Mouse (Mus musculus): ENCODE data around the gene BC049352. TPM values are rescaled to one million over a fixed set of nuclear protein-coding genes. Genes with fewer than 3 reads are reported as not detected.
A peak's percentile ranks its signal among the peaks of the same experiment; 100 is the strongest.

BC049352 gene
- total RNA-seq, 2 experiments from 2014 or later = not detected

GRCm38 (mm10) chr9:45280059-45280458 lies 98.3 kb downstream of the BC049352 start:
- no peak for ATAC-seq (replicated peaks; ENCODE audit: low FRiP score, poor library complexity, severe bottlenecking)

GRCm38 (mm10) chr9:45280891-45281290 lies 99.1 kb downstream of the BC049352 start:
- no peak for ATAC-seq (replicated peaks; ENCODE audit: low FRiP score, poor library complexity, severe bottlenecking)

- ATAC-seq (replicated peaks; ENCODE audit: low FRiP score, poor library complexity, severe bottlenecking) = no peak
These were observed 100.7 kb downstream of the BC049352 start for GRCm38 (mm10) chr9:45282466-45282865.

- ATAC-seq (replicated peaks; ENCODE audit: low FRiP score, poor library complexity, severe bottlenecking) = no peak
These were observed 109.8 kb downstream of the BC049352 start for GRCm38 (mm10) chr9:45291481-45292168.

GRCm38 (mm10) chr9:45294210-45295011 lies 112.6 kb downstream of the BC049352 start:
- no peak for ATAC-seq (replicated peaks; ENCODE audit: low FRiP score, poor library complexity, severe bottlenecking)

GRCm38 (mm10) chr9:45299231-45300006 lies 117.6 kb downstream of the BC049352 start:
- peak; percentile 68; the same call in 1 of the 2 replicates for ATAC-seq (replicated peaks; ENCODE audit: low FRiP score, poor library complexity, severe bottlenecking)

Other genes with a start within 250 kb of the BC049352 start
- 41.1 and 41.8 TPM in 2 replicates for gene Ube4a, start 216.4 kb upstream of the BC049352 start, total RNA-seq (2015; ENCODE audit: low replicate concordance)
- 33.1 and 35.5 TPM in 2 replicates for gene Ube4a, start 216.4 kb upstream of the BC049352 start, total RNA-seq (2017; ENCODE audit: low replicate concordance)
- gene Cd3g, start 201.6 kb upstream of the BC049352 start, total RNA-seq (2015; ENCODE audit: low replicate concordance) = 6.3 and 14.1 TPM in 2 replicates
- 15.0 and 15.1 TPM in 2 replicates for gene Cd3g, start 201.6 kb upstream of the BC049352 start, total RNA-seq (2017; ENCODE audit: low replicate concordance)
- 2.5 and 2.9 TPM in 2 replicates for gene Cd3d, start 200.2 kb upstream of the BC049352 start, total RNA-seq (2015; ENCODE audit: low replicate concordance)
- 5.8 TPM in 1 of 2 replicates, not detected in the other for gene Cd3d, start 200.2 kb upstream of the BC049352 start, total RNA-seq (2017; ENCODE audit: low replicate concordance)
- 7.2 and 23.9 TPM in 2 replicates for gene Cd3e, start 172.4 kb upstream of the BC049352 start, total RNA-seq (2015; ENCODE audit: low replicate concordance)
- 1.0 and 6.5 TPM in 2 replicates for gene Cd3e, start 172.4 kb upstream of the BC049352 start, total RNA-seq (2017; ENCODE audit: low replicate concordance)
- not detected in 2 replicates for gene Mpzl2, start 142.2 kb upstream of the BC049352 start, total RNA-seq (2015; ENCODE audit: low replicate concordance)
- gene Mpzl2, start 142.2 kb upstream of the BC049352 start, total RNA-seq (2017; ENCODE audit: low replicate concordance) = not detected in 2 replicates
- 1.7 TPM in 1 of 2 replicates, not detected in the other for gene Mpzl3, start 126.8 kb upstream of the BC049352 start, total RNA-seq (2015; ENCODE audit: low replicate concordance)
- gene Mpzl3, start 126.8 kb upstream of the BC049352 start, total RNA-seq (2017; ENCODE audit: low replicate concordance) = not detected in 2 replicates
- gene Jaml, start 102.8 kb upstream of the BC049352 start, total RNA-seq (2015; ENCODE audit: low replicate concordance) = 5.4 TPM in 1 of 2 replicates, not detected in the other
- 3.5 and 5.7 TPM in 2 replicates for gene Jaml, start 102.8 kb upstream of the BC049352 start, total RNA-seq (2017; ENCODE audit: low replicate concordance)
- gene Scn2b, start 64.2 kb upstream of the BC049352 start, total RNA-seq (2015; ENCODE audit: low replicate concordance) = not detected in 2 replicates
- under 0.01 TPM in 1 of 2 replicates, not detected in the other for gene Scn2b, start 64.2 kb upstream of the BC049352 start, total RNA-seq (2017; ENCODE audit: low replicate concordance)
- gene Scn4b, start 43.6 kb upstream of the BC049352 start, total RNA-seq (2015; ENCODE audit: low replicate concordance) = not detected in 2 replicates
- gene Scn4b, start 43.6 kb upstream of the BC049352 start, total RNA-seq (2017; ENCODE audit: low replicate concordance) = not detected in 2 replicates
- not detected in 2 replicates for gene Tmprss4, start 22.1 kb downstream of the BC049352 start, total RNA-seq (2015; ENCODE audit: low replicate concordance)
- gene Tmprss4, start 22.1 kb downstream of the BC049352 start, total RNA-seq (2017; ENCODE audit: low replicate concordance) = not detected in 2 replicates
- 2.2 and 6.3 TPM in 2 replicates for gene Il10ra, start 87.1 kb downstream of the BC049352 start, total RNA-seq (2015; ENCODE audit: low replicate concordance)
- gene Il10ra, start 87.1 kb downstream of the BC049352 start, total RNA-seq (2017; ENCODE audit: low replicate concordance) = 3.7 and 4.8 TPM in 2 replicates
- not detected in 2 replicates for gene Tmprss13, start 137.1 kb downstream of the BC049352 start, total RNA-seq (2015; ENCODE audit: low replicate concordance)
- not detected in 2 replicates for gene Tmprss13, start 137.1 kb downstream of the BC049352 start, total RNA-seq (2017; ENCODE audit: low replicate concordance)
- gene Fxyd6, start 188.2 kb downstream of the BC049352 start, total RNA-seq (2015; ENCODE audit: low replicate concordance) = not detected in 2 replicates
- not detected in 2 replicates for gene Fxyd6, start 188.2 kb downstream of the BC049352 start, total RNA-seq (2017; ENCODE audit: low replicate concordance)
- 2.5 TPM in 1 of 2 replicates, not detected in the other for gene Fxyd2, start 217.7 kb downstream of the BC049352 start, total RNA-seq (2015; ENCODE audit: low replicate concordance)
- gene Fxyd2, start 217.7 kb downstream of the BC049352 start, total RNA-seq (2017; ENCODE audit: low replicate concordance) = not detected in 2 replicates
- gene Dscaml1, start 244.6 kb downstream of the BC049352 start, total RNA-seq (2015; ENCODE audit: low replicate concordance) = not detected in 2 replicates
- not detected in 2 replicates for gene Dscaml1, start 244.6 kb downstream of the BC049352 start, total RNA-seq (2017; ENCODE audit: low replicate concordance)